Mouse (Mus musculus) cerebellum, adult (tissue): ENCODE results near the gene Glp1r.

Experiments used
- ATAC-seq: cut with Nextera tagmentation; 2 replicates; pipeline ENCODE4 v1.9.2; 2017; ENCODE audit warnings: mild to moderate bottlenecking, moderate library complexity, mixed read lengths; ENCODE audit not compliant: insufficient number of reproducible peaks, low FRiP score, low TSS enrichment

Glp1r gene

DNA sequence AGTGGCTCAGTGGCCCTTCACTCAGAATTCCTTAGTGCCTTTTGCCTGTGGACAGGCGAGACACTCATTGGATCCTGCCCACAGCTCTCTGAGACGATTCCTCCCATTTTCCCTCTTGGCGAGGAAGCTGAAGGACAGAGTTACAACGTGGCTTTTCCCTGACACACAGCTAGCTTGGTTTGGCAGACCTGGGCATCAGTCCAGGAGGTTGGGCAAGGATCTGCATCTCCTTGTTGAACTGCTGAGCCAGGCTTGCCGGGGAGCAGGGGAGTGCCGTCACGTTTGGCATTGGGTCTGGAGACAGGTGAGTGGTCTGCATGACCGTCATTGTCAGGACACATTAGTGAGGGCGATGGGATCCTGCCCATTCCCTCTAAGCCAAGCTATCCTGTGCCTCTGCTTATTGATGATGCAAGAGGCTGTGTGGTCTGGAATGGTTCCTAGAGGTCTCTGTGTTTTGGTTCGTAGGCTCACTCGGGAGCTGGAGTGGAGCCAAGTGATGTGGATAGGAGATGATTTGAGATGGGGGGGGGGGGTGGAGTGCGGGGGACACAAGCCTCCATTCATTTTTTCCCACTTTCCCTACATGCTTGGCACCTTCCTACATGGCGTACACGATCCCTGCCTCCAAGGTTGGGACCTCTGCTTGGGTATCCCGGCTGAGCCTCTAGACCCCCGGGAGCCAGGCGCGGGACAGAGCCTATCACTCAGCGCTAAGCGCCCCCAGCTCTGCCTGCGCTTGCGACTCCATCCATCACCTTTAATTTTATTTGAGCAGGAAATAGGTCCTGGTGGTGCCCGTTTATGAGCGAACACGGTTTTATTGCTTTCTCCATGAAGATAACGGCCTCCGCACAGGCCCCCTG, 9.5 kb downstream of the Glp1r start:
- no peak for ATAC-seq

DNA sequence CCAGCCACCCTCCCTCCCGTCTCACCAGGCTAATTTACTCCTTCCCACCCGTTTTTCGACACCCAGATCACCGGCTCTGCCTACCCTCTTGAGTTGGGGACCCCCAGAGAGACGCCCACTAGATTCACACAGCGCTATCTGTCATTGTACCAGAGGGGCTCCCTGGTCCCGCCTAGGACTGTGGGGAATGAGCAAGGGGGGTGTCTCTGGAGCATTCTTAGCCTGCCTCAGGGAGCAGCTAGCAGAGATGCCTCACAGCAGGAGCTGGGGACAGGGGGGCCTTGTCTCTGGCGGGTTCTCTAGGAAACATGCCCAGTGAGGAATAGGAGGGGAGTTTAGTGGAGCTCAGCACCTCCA, 10.1 kb downstream of the Glp1r start:
- 0 out of 2 replicates have a peak, but pooled peaks have one; percentile 6 for ATAC-seq

DNA sequence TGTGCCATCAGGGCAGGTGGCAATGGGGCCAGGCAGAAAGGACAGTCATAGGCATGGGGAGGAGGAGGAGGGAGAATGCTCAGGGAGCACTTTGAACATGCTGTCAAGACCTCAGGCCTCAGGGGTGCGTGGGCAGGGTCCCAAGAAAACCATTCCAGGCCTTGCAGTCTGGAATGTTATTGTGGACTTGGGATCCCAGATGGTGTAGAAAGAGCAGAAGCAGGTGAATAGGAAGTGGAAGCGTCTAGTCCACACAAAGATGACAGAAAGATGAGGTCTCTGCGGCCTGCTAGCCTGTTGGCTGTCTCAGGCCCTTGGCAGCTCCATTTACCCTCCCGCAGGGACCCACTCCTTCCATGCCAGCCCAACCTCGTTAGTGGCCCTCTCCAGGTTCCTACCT, 10.9 kb downstream of the Glp1r start:
- ATAC-seq, result no peak

DNA sequence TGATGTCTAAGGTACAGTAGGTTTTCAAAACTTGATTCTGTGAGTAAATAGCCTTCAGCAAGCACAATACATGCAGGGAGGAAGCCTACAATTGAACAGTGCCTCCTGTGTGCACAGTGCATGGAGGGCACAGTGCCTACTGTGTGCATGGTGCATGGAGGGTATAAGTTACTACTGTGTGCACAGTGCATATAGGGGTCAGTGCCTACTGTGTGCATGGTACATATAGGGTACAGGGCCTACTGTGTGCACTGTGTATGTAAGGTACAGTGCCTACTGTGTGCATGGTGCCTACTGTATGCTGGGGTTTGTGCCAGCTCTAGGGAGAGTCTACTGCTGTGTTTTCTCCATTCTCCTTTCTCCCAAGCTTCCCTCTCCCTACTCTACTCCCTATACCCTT, 12.6 kb downstream of the Glp1r start:
- no peak for ATAC-seq

DNA sequence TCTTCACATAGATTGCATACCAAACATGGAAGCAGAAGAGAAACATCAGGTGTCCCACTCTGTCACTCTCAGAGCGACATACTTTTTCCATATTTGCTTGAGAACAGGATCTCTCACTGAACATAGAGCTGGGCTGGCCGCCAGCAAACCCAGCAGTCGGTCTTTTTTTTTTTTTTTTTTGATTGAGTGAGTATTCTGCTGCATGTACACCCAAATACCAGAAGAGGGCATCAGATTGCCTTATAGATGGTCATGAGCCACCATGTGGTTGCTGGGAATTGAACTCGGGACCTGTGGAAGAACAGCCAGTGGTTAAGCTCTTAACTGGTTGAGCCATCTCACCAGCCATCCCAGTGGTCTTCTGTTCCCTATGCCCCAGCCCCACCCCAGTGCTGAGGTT, 21.9 kb downstream of the Glp1r start:
- ATAC-seq, result no peak

DNA sequence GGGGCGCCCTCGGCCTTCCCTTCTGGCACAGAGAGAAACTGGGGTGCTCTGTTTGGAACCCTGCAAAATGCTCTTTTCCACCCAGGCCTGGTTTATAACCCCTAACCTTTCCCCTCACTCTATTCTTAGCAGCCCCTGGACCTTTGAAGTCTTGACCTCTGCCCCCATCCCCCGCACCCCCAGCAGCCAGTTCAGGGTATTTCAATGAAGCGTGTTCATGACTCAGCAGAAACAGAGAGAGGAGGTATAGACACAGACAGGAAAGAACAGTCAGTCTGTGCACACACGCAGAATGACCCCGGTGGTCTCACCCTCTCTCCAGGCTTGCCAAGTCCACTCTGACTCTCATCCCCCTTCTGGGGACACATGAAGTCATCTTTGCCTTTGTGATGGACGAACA, 29.2 kb downstream of the Glp1r start:
- no peak for ATAC-seq

DNA sequence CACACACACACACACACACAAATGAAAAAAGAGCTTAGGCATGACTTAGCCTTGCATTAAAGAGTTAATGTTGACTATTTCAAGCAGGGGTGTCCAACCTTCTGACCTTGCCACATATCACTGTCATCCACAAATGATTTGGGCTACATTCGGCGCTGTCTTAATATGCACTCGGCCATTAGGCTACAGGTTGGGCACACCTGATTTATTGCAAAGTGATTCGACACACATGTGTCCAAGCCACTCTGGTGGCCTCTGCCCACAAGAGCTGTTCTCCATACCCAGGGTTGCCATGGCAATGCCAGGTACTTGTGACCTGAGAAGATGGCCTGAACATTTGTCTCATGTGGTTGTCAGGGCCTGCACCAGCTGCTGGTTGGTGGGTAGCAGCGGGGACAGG, 31.2 kb downstream of the Glp1r start:
- no peak for ATAC-seq

DNA sequence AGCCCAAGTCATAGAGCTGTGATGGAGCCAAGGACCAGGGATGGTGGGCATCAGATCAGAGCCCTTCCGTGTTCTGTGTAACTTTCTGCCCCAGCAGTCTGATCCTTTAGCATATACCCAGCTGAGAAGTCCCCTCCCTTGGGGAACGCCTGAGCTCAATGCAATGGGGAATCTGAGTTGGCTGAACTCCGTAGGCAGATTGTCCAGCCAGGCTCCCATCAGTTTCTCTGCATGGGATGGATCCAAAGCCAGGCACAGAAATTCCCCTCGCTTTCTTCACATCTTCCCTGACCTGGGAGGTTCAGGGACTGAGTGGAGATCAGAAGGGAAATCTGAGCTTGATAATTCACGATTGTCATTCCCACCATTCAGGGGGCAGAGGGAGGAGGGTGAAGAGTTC, 33.7 kb downstream of the Glp1r start:
- no peak for ATAC-seq

DNA sequence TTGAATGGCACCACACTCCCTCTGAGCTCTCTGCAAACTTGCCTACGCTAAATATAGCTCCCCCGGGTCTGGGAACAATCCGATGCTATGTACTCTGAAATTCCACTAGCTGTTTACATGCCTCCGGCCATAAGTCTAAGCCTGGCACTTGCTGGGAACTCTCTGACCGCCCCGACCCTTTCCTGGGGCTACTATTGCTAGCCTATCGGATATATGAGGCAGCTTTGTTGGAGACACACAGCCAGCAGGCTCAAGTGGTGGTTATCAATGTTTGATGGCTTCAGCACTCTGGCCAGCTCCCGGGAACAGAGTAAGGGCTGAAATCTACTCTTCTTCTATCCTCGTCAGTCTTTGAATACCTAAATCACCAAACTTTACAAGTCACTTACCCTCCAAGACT, 36.9 kb downstream of the Glp1r start:
- ATAC-seq, result no peak

DNA sequence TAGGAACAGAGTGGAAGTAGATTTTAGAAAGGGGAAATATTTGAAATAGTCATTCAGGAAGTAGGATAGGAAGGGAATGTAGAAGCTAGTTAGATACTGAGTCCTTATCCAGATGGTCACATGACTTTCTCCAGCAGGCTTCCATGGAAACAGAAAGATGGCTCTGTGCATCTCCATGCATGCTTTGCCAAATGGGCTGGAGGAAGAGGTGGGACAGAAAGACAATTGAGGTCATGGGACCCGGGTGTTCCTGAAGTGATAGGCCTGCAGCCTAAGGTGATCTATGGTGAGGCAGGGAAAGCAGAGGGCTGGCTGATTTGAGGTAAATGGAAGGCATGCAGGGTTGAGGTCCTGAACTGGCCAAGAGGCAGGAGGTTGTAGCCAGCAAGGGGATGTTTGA, 46.8 kb downstream of the Glp1r start:
- no peak for ATAC-seq

DNA sequence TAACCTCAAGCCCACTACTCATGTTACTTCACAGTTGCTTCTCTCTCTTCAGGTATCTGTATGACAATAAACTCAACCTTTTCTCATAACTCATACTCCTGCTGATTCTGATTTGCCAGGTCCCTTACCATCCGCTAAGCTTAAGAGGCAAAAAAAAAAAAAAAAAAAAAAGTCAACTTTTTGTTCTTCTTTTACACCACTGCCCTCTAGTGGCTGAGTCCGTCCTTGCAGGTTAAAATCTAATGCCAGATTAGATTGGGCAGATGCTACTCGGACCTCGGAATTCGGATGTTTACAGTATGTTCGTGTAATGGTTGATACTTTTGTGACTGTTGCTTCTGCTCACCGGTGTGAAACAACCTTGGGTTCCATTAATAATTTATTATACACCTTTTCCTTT, 49.2 kb downstream of the Glp1r start:
- ATAC-seq, result no peak

DNA sequence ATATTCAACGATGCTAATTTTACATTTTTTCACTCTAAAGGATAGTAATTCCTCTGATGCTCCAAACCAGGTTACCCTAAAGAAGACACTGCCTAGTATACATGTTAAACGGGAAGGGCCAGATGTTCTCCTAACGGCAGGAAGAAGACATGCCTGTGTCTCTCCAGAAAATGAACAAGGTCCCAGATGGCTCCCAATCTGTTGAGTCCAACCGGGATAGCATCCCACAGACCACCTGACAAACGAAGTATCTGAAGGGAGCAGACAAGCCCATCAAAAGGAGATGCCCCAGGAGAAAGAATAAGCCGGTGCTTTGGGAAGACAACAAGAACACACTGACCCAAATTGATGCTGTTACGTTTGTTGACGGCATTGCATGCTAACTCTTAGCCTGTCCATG, 50.0 kb downstream of the Glp1r start:
- no peak for ATAC-seq

DNA sequence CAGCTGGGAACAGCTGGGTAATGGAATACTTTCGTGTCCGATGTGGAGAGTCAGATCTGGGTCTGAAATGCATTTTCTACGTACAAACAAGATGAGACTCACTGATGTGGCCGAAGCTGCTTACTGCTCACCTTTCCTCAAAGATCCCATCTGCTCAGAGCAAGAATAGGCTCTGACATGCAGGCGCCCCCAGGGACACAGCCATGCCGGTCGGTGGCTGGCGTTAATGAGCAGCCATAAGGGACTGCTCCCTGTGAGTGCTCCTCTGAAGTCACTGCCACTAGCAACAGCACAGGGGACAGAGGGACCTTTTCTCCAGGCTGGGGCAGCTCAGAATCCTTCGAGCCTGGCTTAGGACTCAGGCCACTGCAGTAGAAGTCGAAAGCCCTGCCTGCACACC, 52.7 kb downstream of the Glp1r start, which contains the start of gene Umodl1:
TSS of gene Umodl1 (plus strand) at position 301 of the 400 bp plus-strand sequence.
- no peak for ATAC-seq

DNA sequence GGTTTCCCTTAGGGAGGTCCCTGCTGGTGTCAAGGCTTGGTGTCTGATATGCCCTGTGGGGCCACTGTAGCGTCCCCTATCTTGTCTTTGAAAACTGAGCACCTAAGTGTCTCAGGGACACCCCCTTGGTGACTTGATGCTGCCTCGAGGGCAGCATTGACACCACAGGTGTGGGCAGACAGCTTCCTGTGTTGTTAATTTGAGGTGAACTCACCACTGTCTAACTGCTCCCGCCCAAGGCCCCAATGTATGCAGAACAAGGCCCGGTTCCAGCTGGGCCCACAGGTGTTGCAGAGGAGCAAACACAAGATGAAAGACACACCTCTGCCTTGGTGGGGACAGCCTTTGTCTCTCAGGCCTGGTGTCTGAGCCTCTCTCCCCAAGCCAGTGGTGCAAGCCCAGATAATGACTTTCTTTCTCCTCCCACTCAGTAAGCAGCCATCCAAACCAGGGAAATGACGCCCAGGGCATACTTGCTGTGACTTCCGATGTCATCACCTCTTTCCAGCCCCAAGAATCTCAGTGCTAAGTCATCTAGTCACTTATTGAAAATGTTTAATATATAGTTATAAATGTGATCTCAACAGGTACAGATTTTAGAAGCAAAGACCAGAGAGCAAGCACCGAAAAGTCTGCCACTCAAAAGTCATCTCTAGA, 60.4 kb downstream of the Glp1r start:
- ATAC-seq, result no peak

DNA sequence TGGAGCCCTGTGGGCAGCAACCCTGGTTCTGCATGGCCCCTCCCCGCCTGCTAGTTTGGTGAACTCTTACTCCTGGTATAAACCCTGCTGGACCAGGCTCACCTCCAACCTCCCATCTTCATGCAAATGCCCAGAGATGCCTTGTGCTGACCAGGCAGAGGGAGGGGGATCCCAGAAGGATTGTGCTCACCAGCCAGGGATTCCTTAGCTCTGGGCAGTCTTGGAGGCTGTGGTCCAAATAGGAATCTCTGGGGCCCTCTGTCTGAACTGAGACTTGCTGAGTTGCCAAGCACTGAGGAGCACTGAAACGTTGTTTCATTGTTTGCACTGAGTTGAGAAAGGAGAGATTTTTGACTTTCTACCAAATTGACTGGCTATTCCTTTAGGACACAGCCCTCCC, 61.3 kb downstream of the Glp1r start:
- ATAC-seq, result no peak

DNA sequence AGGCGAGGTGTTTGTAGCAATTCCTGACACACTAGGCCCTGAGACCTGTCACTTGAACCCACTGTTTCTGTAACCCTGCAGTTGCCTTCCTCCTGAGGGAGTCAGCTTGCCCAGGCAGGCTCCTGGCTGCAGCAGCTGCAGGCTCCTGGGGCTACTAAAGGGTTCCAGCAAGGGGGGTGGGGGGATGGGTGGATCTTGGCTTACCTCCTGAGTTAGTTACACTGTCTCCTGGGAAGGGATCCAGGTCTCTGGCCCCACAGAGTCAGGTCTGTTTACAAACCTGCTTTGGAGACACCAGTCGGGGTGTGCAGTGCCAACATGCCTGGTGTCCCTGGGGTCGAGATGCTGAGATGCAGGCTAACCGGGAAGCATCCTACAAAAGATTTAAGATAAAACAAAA, 68.4 kb downstream of the Glp1r start:
- no peak for ATAC-seq

DNA sequence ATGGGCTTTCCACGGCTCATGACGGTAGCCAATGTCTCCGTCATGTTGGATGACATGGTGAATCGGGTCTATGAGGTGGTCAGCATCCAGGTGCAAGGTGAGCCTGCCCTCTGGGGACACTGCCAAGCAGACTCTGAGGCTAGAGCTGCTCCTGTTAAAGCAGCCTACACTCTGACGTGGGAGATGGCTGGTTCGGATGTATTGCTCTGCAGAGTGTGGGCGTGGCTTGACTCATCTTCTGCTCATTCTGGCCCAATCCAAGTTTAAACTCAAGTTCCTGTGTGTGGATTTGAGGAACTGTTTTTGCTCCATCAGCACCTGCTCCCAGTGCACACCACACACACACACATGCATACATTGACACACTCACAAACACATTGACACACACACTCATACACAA, 70.3 kb downstream of the Glp1r start:
- ATAC-seq, result no peak

DNA sequence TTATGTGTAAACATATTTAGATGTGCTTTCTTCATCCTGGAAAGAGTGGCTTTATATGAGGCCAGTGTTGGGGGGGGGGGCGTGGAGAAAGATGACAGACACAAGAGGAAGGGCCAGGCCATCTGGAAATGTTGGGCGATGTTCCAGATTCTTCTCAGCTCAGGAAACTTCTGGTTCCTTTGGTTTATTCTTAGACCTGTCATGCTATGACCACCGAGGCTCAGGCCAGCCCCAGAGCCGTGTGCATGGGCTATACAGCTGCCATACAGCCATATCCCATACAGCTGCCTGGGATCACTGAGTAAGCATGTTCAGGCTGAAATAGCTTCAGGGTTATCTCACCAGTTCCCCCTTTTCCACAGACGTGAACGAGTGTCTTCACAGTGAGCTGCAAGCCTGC, 71.7 kb downstream of the Glp1r start:
- no peak for ATAC-seq

DNA sequence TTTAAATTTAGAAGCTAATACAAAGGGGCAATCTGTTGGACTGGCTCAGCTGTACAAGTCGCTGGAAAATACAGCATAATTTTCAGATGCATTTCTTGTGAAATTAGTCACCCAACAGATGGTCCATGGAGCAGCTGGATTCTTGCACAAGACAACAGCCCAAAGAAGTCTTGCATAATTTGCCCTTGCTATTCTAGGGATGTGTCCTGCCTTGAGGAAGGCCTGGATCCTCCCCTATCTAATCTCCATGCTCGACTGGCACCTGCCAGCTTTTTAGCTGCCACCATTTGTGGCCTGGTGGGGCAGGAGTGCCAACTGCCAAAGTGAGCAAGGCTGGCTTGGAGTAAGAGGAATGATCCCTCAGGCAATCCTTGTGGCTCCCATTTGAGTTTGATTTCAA, 75.7 kb downstream of the Glp1r start:
- ATAC-seq, result no peak

DNA sequence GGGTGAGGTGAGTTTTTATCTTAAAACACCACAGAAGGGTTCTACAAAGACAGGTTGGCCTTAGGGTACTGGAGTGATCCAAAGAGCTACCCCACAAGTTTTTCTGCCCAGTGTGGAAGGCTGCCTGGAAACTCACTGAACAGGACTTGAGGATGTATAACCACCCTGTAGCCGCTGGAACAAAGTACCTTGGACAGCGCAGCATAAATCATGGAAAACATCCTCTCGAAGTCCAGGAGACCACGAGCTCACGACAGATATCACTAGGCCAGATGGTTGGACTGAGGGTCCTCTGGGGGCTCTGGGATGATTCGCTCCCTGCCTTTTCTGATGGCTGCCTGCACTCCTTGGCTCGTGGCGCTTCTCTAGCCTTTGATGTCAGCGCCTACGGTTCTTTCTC, 76.9 kb downstream of the Glp1r start:
- no peak for ATAC-seq

DNA sequence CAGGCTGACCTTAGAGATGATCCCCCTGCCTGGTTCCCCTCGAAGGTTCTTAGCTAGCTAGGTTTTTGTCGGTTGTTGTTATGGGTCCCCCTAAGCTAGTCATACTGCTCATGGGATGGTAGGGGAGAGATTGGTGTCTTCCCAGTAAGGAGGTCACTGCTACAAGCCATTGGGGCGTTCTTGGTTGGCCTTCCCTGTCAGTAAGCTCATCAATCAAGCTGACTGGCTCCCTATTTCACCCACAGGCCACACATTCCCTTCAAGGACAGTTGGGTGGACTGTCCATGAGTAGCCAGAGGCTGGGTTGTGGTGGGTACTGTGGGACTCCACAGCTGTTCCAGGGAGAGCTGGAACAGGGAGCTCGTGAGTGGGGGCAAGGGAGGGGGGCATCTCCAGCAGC, 81.9 kb downstream of the Glp1r start:
- ATAC-seq, result no peak

DNA sequence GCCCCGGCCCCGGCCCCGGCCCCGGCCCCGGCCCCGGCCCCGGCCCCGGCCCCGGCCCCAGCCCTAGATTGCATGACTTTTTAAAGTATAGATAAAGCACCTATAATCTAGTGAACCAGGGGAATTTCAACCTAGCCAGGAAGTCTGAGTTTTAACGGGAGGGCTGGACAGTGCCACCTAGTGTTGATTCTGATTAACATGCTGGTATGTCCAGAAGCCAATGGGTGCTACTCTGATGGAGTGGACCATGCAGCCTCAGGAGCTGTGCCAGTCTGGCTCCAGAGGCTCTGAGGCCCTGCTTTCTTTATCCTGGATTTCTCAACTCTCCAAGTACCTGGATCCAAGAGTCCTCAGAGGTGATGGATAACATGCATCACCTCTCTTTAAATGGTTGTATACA, 88.6 kb downstream of the Glp1r start:
- ATAC-seq, result no peak
